Mouse (Mus musculus) megakaryocyte-erythroid progenitor cell, adult 5-6 weeks (primary cell): ENCODE measurements around the gene Samd4. TPM values are rescaled to one million over a fixed set of nuclear protein-coding genes. Genes with fewer than 3 reads are reported as not detected.

Experiments used
- ATAC-seq: replicated peaks from 2 replicates; pipeline ENCODE4 v1.8.0; 2016; ENCODE audit warnings: mild to moderate bottlenecking, inconsistent platforms; ENCODE audit not compliant: severe bottlenecking, poor library complexity, low FRiP score, low TSS enrichment
- total RNA-seq, 2 experiments: library from RNA; stranded (forward) in 1 of 2; stranded (reverse) in 1 of 2; fragments of 200-1000, 215-1000 nt in 1 of 2; fragments of >200 nt in 1 of 2; fragmentation: Nextera tagmentation in 1 of 2; gene quantifications; 2 replicates each; pipeline ENCODE4 v1.2.3; 2014 to 2017

The Samd4 gene
- total RNA-seq, 2 experiments from 2014 or later, result 0.07 to 0.61 TPM

- no peak for ATAC-seq
Measured at GRCm38 (mm10) chr14:47144326-47144725, 261.7 kb downstream of the Samd4 start.

- no peak for ATAC-seq
Measured at GRCm38 (mm10) chr14:47151306-47151705, 268.7 kb downstream of the Samd4 start.

GRCm38 (mm10) chr14:47154303-47154702 is 271.6 kb downstream of the Samd4 start:
- no peak for ATAC-seq

Other genes starting within 250 kb of the Samd4 start
- gene Cdkn3, start 122.3 kb upstream of the Samd4 start, total RNA-seq (2014; fragmentation: Nextera tagmentation), result 11.7 and 17.5 TPM in 2 replicates
- 13.0 and 16.6 TPM in 2 replicates for gene Cdkn3, start 122.3 kb upstream of the Samd4 start, total RNA-seq (2017)
- 91.7 and 93.1 TPM in 2 replicates for gene Cnih1, start 94.4 kb upstream of the Samd4 start, total RNA-seq (2014; fragmentation: Nextera tagmentation)
- gene Cnih1, start 94.4 kb upstream of the Samd4 start, total RNA-seq (2017), result 56.0 and 72.4 TPM in 2 replicates
- 51.5 and 57.9 TPM in 2 replicates for gene Gmfb, start 60.6 kb upstream of the Samd4 start, total RNA-seq (2014; fragmentation: Nextera tagmentation)
- 84.5 and 101 TPM in 2 replicates for gene Gmfb, start 60.6 kb upstream of the Samd4 start, total RNA-seq (2017)
- 21.1 and 21.5 TPM in 2 replicates for gene Cgrrf1, start 50.7 kb upstream of the Samd4 start, total RNA-seq (2014; fragmentation: Nextera tagmentation)
- gene Cgrrf1, start 50.7 kb upstream of the Samd4 start, total RNA-seq (2017), result 7.8 and 18.8 TPM in 2 replicates